Mouse (Mus musculus) spleen, adult 2 months (tissue): ENCODE measurements at regions not wholly inside any gene's neighbourhood (a gene's known extent, or its start where the extent isn't known, plus 50 kb on each side); places are given as distances from the start of the nearest gene placed in this dataset.

Experiments
- CTCF ChIP-seq: fragments of 200-500 bp; IDR thresholded peaks from 2 replicates; pipeline ENCODE4 v1.5.1; 2011; ENCODE audit warnings: mild to moderate bottlenecking, inconsistent platforms; ENCODE audit not compliant: insufficient read depth, insufficient read length, insufficient replicate concordance; ENCODE audit errors: extremely low read depth
- POLR2A ChIP-seq: fragments of 200-500 bp; IDR thresholded peaks from 2 replicates; pipeline ENCODE4 v1.6.1; 2011; ENCODE audit warnings: low read depth, low read length, inconsistent platforms

DNA sequence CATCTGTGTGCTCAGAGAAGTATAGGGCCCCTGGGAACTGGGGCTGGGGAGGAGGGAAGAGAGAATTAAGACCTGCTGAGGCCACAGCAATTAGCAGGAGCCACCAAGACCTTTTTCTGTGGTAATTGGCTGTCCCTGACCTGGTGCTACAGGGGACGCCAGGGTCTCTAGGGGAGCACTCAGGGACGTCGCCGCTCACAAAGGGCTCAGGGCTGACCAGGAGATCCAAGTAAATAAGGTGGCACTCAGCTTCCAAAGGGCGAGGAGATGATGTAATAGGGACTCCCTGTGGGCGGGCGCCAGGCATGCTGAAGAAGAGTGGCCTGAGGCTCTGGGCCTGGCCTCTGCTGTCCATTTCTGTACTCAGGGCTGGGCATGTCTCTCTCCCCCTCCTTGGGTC lies 363.2 kb upstream of the 3110018I06Rik start:
- TF ChIP-seq CTCF (no peak), POLR2A (no peak)
